Mouse (Mus musculus) heart, postnatal 10 days (tissue): ENCODE data around the gene Hoxd13. TPM values are rescaled to one million over a fixed set of nuclear protein-coding genes. Genes with fewer than 3 reads are reported as not detected.

Source experiments
- DNase-seq, 2 experiments: peaks; one replicate each; pipeline ENCODE4 v3.0.0; 2021
- intact Hi-C: fragments of 180-260 bp; cut with DNase I; formaldehyde crosslinking; loops from one replicate; pipeline ENCODE4 v1.15.1; 2025
- total RNA-seq, 2 experiments: library from RNA; stranded (reverse); gene quantifications; 2 replicates each; pipeline ENCODE4 v1.2.3; 2021

The Hoxd13 gene
- total RNA-seq, 2 experiments from 2014 or later = not detected

- peak in 1 of 2 experiments; percentile 2 for DNase-seq
- intact Hi-C loops = loop anchor here (5.0 kb wide), 1 partner anchor 693 kb away; no protein-coding TSS in a partner anchor
These were observed 7.4 kb upstream of the Hoxd13 start for GRCm38 (mm10) chr2:74660421-74661375.

DNA sequence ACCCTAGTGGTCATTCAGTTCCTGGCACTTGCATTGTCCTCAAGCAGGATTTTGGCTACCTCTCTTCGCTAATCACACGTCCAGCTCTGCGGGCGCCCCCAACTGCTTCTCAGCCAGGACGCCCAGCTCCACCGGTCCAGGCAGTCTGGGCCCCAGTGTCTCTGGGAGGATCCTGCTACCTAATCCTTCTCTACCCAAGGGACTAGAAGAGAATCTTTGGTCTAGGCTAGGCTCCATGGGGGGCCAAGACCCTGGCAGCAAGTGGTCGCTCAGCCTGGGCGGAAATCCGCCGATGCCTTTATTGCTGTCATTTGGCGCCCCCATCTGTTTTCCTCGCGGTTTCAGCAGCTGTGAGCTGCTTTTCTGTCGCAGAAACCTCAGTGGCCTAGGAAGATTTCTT, 6.4 kb upstream of the Hoxd13 start:
- DNase-seq = peak; percentile 58 to 72
- intact Hi-C loops = loop anchor here (2.0 to 5.0 kb wide), 2 partner anchors 595 to 694 kb away; no protein-coding TSS in a partner anchor

DNA sequence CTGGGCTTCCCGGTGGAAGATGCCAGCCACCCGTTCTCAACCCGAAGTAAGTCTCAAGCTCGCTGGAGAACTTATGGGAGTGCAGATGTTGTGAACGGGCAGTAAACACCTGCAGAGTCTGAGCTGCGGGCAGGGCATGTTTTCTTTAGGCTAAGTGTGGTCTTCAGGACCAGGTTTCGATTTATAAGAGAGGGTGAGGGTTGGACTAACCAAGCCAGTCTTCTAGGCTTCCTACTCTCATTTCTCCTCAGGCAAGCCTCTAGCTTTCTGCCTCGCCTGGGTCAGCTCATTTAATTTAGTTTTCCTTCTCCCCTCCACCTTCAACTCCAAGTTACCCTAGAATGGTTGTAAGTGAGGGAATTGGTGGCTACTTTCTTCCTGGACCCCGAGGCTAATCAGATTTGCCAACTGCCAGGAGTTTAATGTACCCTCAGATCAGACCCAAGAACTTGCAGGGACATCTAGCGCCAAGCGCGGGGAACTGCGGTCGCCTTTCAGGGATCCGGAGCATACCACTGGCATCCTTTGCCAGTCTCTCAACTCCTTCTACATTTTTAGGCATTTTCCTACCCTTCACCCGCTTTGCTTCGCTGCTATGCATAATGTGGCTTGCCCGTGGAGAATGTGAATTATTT, 4.7 kb upstream of the Hoxd13 start:
- intact Hi-C loops = loop anchor here (1.0 to 5.0 kb wide), 3 partner anchors 363 to 696 kb away; no protein-coding TSS in a partner anchor
- peak in 1 of 2 experiments; percentile 61 for DNase-seq

- no peak for DNase-seq
- intact Hi-C loops = no loop called here
These were observed 1.7 kb upstream of the Hoxd13 start for GRCm38 (mm10) chr2:74666411-74666810.

GRCm38 (mm10) chr2:74667191-74667841, 794 bp upstream of the Hoxd13 start:
- intact Hi-C loops = no loop called here
- peak in 1 of 2 experiments; percentile 34 for DNase-seq

DNA sequence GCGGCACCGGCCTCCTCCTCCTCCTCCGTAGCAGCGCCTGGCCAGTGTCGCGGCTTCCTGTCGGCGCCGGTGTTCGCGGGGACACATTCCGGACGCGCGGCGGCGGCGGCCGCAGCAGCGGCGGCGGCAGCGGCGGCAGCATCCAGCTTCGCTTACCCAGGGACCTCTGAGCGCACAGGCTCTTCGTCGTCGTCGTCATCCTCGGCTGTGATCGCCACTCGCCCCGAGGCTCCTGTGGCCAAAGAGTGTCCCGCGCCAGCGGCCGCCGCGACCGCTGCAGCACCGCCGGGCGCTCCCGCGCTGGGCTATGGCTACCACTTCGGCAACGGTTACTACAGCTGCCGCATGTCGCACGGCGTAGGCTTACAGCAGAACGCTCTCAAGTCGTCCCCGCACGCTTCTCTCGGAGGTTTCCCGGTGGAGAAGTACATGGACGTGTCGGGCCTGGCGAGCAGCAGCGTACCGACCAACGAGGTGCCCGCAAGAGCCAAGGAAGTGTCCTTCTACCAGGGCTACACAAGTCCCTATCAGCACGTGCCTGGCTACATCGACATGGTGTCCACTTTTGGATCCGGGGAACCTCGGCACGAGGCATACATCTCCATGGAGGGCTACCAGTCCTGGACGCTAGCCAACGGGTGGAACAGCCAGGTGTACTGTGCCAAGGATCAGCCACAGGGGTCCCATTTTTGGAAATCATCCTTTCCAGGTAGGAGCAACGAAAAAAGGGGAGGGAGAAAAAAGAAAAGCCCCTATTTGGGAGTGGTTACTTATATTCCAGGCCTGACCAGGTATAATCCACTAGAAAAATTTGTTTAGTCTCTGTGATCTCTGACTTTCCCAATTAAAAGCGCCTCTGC, 490 bp downstream of the Hoxd13 start:
- intact Hi-C loops = no loop called here
- DNase-seq = peak; percentile 40

DNA sequence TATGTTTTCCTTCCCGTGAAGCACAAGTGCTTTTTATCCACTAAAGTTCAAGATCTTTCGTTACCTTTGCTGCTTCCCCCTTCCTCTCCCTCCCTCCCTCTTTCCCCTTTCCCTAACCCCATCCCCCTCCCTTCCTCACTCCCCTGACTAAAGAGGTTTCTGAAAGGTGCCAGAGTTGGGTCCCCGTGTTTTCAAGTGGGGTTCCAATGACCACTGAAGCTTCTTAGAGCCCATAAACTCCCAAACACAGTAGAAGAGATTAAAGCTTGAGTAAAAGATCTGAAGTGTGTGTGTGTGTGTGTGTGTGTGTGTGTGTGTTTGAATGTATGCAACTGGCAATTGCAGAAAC, 1.1 kb downstream of the Hoxd13 start:
- intact Hi-C loops = no loop called here
- no peak for DNase-seq

- DNase-seq = peak in 1 of 2 experiments; percentile 32
- intact Hi-C loops = loop anchor here (5.0 kb wide), 1 partner anchor 1097 kb away; no protein-coding TSS in a partner anchor
These were observed 1.6 kb downstream of the Hoxd13 start for GRCm38 (mm10) chr2:74669650-74670235.

DNA sequence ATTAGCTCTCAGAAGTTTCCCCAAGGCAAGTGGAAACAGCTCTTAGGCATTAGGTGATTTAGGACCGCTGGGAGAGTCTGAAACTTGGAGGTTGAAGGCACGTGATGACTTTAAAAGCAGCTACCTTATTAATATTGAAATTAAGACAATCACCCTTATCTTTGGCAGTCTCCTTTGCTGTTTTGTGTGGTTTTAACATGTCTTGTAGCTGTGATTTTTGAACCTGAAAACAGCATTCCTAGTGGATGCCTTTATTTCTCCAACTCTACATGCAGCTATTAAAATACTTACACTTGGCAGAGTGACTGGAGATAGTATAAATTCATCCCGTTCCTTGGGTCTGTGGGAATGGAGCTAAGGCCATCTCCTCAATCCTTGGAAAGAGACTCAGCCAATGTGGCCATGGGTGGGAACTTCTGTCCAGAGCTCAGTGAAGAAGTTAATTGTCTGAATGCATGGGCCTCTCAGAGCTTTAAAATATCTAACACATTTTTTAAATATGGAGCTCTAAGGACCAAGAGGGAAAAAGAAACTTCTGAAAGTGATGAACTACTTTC, 2.6 kb downstream of the Hoxd13 start:
- no peak for DNase-seq
- intact Hi-C loops = loop anchor here (5.0 kb wide), 1 partner anchor 1098 kb away; no protein-coding TSS in a partner anchor

GRCm38 (mm10) chr2:74671847-74672246, 3.7 kb downstream of the Hoxd13 start:
- intact Hi-C loops = loop anchor here (5.0 kb wide), 1 partner anchor 1100 kb away; no protein-coding TSS in a partner anchor
- DNase-seq = no peak

GRCm38 (mm10) chr2:74672481-74673362, 4.6 kb downstream of the Hoxd13 start:
- intact Hi-C loops = loop anchor here (5.0 kb wide), 1 partner anchor 1100 kb away; no protein-coding TSS in a partner anchor
- peak; percentile 50 to 69 for DNase-seq

- DNase-seq = no peak
- intact Hi-C loops = loop anchor here (5.0 kb wide), 1 partner anchor 1102 kb away; no protein-coding TSS in a partner anchor
These were observed 5.8 kb downstream of the Hoxd13 start for GRCm38 (mm10) chr2:74673835-74674425.

DNA sequence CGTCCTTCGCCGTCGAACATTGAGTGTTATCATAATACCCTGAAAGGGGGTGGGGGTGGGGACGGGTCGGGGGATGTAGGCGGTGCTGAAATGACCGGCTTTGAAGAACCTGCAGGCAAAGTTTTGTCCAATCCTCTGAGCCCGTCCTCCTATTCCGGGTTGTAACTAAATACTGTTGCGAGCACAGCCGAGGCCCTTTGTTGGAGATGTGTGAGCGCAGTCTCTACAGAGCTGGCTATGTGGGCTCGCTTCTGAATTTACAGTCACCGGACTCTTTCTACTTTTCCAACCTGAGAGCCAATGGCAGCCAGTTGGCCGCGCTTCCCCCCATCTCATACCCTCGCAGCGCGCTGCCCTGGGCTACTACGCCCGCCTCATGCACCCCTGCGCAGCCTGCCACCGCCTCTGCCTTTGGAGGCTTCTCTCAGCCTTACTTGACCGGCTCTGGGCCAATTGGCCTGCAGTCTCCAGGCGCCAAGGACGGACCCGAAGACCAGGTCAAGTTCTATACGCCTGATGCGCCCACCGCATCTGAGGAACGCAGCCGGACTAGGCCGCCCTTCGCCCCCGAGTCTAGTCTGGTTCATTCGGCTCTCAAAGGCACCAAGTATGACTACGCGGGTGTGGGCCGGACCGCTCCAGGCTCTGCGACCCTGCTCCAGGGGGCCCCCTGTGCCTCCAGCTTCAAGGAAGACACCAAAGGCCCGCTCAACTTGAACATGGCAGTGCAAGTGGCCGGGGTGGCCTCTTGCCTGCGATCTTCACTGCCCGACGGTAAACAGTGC, 7.0 kb downstream of the Hoxd13 start, which contains the start of gene Hoxd12:
Gene Hoxd12 (plus strand): TSS at position 133 of the 785 bp plus-strand sequence.
- no peak for DNase-seq
- intact Hi-C loops = loop anchor here (5.0 kb wide), 1 partner anchor 1103 kb away; no protein-coding TSS in a partner anchor

DNA sequence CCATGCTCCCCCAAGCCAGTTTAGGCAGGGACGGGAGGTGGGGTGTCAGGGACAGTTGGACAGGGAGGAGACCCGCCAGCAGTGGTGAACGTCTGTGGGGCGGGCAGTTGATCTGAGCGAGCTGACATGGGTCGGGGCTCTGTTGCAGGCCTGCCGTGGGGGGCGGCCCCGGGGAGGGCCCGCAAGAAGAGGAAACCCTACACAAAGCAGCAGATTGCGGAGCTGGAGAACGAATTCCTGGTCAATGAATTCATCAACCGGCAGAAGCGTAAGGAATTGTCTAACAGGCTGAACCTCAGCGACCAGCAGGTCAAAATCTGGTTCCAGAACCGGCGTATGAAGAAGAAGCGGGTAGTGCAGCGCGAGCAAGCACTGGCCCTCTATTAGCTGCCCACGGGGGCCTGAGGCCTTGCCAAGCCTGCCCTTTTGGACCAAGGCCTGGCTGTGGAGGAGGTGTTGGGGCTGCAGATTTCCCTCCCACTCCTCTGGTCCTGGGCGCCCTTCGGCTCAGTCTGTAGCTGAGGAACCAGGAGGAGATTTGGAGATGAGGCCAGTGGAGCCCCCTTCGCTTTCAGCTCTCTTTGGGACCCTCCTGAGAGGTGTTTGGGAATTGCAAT, 7.7 kb downstream of the Hoxd13 start:
- intact Hi-C loops = no loop called here

GRCm38 (mm10) chr2:74676376-74677052, 8.4 kb downstream of the Hoxd13 start:
- intact Hi-C loops = no loop called here
- no peak for DNase-seq

More for the DNA sequence above, 7.7 kb downstream of the Hoxd13 start:
- DNase-seq = no peak

DNA sequence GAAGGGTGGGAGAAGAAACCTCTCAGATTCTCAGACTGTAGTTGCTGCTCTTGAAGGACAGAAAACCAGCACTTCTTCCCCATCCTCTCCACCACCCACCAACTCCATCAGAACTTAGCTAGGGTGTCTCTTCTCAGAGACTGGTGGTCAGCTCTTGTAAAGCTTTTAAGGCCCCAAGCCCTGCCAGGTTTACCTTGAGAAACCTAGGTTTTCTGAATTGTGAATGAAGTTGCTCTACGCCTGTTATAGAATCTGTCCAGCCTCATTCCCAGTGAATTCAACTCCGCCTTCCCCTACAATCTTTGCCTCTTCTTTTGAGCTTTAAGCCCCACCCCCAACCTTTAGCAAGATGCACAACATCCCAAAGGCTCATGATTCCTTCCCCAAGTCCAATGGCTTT, 9.0 kb downstream of the Hoxd13 start:
- DNase-seq = no peak
- intact Hi-C loops = no loop called here
